Mouse (Mus musculus) T-helper 17 cell (primary cell): ENCODE measurements at regions not wholly inside any gene's neighbourhood (a gene's known extent, or its start where the extent isn't known, plus 50 kb on each side); places are given as distances from the start of the nearest gene placed in this dataset.

Source experiments
- in situ Hi-C, 2 experiments: fragments of 300-600 bp; cut with MboI, MseI; formaldehyde crosslinking; loops; 1 replicate in 1 of 2; 2 replicates in 1 of 2; pipeline ENCODE4 v1.15.1; 2025; ENCODE audit warnings: high pct_unique_total_duplicates in 2 of 2

DNA sequence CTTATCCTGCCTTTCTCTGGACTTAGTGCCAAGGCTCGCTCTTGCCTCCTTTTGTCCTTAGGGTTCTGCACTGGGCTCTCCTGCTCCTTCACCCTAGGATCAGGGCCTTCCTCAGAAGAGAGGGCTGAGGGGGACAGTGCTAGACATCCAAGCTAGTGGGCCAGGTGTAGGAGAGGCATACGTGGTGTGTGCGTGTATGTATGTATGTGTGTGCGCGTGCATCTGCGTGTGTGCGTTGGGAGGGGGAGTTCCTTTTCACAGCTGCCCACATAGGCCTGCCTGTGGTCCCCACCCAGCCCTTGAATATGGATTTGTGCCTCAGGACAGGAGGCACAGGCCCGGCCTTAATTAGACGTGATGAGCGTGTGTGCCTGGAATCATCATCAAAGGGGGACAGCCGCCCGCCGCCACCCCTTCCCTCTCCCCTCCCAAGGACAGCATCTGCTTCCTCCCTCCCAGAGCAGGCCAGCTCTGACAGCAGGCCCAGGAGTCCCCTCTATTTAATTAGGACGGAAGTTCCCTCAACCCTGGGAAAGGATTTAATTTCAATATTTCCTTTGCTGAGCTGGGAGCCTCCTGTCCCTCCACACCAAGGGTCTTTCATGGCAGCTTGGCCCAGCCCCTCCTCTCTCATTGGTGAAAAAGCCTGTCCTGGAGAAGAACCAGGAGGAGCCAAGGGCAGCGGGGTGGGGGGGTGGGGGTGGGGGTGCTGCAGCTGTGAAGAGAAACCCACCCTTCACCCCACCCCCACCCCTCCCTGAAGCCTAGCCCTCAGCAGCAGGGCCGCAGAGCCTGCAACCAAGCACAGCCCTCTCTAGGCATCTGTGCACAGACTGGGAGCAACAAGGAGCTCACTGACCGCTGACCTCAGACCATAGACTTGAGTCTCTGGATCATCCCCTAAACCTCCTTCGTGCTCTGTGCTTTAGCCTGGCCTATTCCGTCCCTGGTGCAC lies 155.8 kb upstream of the A530016L24Rik start:
- in situ Hi-C loops: loop anchor here in 1 of 2 experiments (25.0 kb wide), 1 partner anchor 429 kb away; the partner anchor contains the start of gene Pld4

GRCm38 (mm10) chr12:112334106-112334855 lies 155.0 kb upstream of the A530016L24Rik start:
- in situ Hi-C loops: loop anchor here in 1 of 2 experiments (25.0 kb wide), 1 partner anchor 428 kb away; the partner anchor contains the start of gene Pld4

- in situ Hi-C loops: loop anchor here in 1 of 2 experiments (25.0 kb wide), 1 partner anchor 427 kb away; the partner anchor contains the start of gene Pld4
These were observed 153.6 kb upstream of the A530016L24Rik start for GRCm38 (mm10) chr12:112335641-112336040.

- in situ Hi-C loops: loop anchor here in 1 of 2 experiments (25.0 kb wide), 1 partner anchor 426 kb away; the partner anchor contains the start of gene Pld4
These were observed 152.5 kb upstream of the A530016L24Rik start for GRCm38 (mm10) chr12:112336691-112337295.

DNA sequence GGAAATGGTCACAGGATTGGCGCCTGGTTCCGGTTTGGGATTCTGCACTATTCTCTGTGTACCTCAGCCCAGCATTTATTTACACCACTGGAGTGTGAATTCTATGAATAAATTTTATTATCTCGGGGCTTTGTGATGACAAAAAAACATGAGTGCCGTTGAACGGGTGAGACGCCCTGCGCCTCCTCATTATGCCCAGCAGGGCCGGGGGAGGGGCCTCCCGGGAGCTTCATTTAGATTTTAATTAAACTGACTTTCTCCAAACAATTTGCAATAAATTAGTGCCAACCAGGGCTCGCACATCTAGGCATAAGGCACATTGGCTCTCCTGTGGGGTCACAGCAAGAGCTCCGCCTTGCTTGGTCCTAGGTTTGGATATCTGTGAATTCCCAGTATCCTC lies 151.8 kb upstream of the A530016L24Rik start:
- in situ Hi-C loops: loop anchor here in 1 of 2 experiments (25.0 kb wide), 1 partner anchor 425 kb away; the partner anchor contains the start of gene Pld4

DNA sequence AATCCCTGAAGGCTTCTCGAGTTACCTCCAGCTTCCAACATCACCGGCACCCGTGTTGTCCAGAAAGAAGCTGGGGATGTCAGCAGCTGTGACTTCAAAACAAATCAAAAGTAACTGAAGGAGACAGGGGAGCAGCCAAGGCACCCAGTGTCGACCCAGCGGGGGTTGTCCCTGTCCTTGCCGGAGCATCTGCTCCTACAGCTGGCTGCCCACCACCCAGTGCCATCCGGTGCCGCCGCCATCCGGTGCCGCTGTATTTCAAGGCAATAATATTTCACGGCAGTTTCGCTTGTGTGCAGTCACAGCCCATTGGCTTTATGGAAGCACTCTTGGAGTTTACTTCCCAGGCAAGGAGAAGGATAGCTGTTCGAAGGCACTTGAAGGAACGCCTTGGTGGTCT lies 150.3 kb upstream of the A530016L24Rik start:
- in situ Hi-C loops: loop anchor here in 1 of 2 experiments (25.0 kb wide), 1 partner anchor 423 kb away; the partner anchor contains the start of gene Pld4

DNA sequence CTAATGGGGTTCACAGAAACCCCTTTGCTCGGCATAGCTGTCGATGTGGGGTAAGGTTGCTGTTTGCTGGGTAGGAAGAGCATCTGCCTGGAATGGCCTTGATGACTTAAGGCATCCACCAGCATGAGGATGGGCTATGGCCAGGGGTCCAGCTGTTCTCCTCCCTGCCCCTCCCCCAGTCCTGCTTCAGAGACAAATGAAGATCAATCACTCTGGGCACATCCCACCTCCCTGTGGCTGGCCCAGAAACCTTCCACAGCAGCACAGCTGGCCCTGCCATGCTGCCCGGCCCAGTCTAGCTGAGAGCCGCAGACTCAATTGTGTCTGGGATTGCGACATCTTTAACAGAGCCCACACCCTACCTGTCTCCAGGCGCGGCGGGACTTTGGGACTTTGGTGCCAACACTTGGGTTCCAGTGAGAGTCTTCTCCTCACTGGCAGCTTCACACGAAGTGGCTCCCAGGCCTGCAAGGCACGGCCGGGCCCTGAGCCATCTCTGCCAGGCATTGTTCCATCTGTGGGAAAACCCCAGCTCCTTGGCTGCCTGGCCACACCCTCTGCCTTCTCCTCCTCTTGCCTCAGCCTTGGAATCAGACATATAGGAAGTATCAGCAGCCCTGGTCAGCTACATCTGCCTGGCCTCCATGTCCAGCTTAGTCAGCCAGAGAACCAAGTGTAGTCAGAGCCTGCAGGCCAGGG lies 149.6 kb upstream of the A530016L24Rik start:
- in situ Hi-C loops: loop anchor here in 1 of 2 experiments (25.0 kb wide), 1 partner anchor 423 kb away; the partner anchor contains the start of gene Pld4

- in situ Hi-C loops: loop anchor here in 1 of 2 experiments (25.0 kb wide), 1 partner anchor 422 kb away; the partner anchor contains the start of gene Pld4
These were observed 149.0 kb upstream of the A530016L24Rik start for GRCm38 (mm10) chr12:112340248-112340647.

DNA sequence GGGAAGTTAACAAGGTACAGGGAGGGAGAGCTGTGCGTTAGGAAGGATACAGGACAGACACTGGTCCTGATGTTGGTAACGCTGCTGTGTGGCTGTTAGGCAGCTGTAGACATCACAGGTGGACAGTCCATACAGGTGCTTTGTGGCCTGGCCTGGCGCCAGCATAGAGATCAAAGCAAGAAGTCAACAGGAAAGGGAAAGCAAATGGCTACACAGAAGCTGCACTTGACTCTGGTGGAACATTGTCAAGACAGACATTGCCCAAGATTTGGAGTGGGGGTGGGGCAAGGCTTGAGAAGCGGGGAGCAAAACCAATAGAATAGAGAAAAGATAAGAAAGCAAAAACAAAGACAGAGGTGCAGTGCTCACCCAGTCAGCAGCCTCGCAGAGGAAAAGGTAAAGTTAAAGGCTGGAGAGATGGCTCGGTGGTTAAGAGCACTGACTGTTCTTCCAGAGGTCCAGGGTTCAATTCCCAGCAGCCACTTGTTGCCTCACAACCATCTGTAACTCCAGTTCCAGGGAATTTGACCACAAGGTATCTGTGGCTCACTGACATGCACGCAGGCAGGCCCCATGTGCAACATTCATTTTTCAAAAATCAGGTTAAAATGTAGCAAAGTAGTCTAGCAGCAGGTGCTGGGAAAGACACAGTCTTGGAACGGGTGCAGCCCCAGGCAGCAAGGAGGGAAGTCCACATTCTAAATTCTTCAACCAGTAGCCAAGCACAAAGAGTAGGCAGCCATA lies 147.3 kb upstream of the A530016L24Rik start:
- in situ Hi-C loops: loop anchor here in 1 of 2 experiments (25.0 kb wide), 1 partner anchor 420 kb away; the partner anchor contains the start of gene Pld4

- in situ Hi-C loops: loop anchor here in 1 of 2 experiments (25.0 kb wide), 1 partner anchor 419 kb away; the partner anchor contains the start of gene Pld4
These were observed 146.2 kb upstream of the A530016L24Rik start for GRCm38 (mm10) chr12:112343064-112343463.

DNA sequence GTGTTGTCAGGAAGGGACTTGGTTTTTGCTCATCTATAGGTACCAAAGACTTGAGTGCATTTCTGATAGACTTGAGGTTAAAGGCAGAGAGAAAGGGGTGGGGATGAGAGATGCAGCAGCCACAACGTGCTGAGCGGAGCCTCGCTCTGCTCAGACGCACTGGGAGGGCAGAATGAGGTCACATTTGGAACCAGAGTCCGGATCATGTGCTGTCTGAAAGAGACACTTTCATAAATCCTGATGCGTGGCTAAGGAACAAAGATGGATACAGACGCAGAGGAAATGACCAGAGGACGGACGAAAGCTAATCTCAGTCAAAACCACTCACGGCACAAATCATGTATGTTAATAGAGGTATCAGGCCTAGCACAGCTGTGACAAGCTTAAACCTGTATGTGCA lies 145.0 kb upstream of the A530016L24Rik start:
- in situ Hi-C loops: loop anchor here in 1 of 2 experiments (25.0 kb wide), 1 partner anchor 418 kb away; the partner anchor contains the start of gene Pld4

GRCm38 (mm10) chr12:112345797-112346196 lies 143.5 kb upstream of the A530016L24Rik start:
- in situ Hi-C loops: loop anchor here in 1 of 2 experiments (25.0 kb wide), 1 partner anchor 417 kb away; the partner anchor contains the start of gene Pld4

DNA sequence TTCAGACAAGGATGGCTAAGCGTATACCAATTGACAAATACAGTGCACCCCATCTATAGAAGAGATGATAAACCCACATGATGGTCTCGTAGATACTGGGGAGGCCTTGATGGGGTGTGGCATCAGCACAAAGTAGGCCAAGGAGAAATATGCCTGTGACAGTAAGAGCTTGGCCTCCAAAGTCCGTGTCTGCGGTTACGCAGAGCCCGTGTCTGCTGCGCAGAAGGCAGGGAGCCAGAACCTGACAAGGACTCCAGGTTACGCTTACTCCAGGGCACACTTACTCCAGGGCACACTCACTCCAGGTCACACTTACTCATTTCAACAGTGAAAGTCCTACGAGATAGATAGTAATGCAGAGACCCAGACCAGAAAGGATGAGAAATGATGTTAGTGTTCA lies 141.1 kb upstream of the A530016L24Rik start:
- in situ Hi-C loops: loop anchor here in 1 of 2 experiments (25.0 kb wide), 1 partner anchor 414 kb away; the partner anchor contains the start of gene Pld4

GRCm38 (mm10) chr12:112349676-112350318 lies 139.5 kb upstream of the A530016L24Rik start:
- in situ Hi-C loops: loop anchor here in 1 of 2 experiments (25.0 kb wide), 1 partner anchor 413 kb away; the partner anchor contains the start of gene Pld4

DNA sequence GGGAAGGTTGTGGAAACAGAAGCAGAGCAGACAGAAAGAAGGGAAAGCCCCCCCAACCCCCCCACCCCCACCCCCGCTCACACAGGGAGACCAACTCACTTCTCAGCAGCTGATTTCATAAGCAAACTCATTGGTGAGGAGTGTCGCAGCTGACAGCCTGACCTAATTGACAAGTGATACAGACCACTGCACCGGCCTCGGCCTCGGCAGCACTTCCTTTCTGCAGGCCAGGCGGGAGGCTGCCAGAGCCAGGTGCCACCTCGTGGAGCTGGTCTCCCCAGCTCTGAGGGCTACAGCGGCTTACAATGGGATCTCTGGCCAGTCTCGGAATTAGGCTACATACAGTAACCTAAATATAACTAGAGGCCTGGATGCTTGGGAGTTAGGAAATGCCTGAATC lies 138.5 kb upstream of the A530016L24Rik start:
- in situ Hi-C loops: no loop called here

DNA sequence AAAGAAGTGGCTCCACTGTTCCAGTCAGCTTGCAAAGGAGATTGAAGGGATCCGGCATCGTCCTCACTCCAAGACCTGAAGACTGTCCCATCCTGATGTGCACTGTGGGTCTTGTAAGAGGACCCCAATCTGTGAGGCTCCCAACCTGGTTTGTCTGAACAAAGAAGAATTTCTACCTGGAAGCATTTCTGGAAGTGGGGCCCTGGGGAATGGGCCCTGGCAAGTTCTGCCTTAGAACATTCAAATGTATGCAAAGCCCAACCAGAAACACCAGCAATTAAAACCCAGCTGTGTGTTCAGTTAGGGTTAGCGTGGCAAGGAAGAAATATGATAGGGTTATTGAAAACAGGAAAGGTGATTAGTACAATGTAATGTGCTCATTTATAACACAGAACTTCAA lies 125.9 kb upstream of the A530016L24Rik start:
- in situ Hi-C loops: no loop called here

DNA sequence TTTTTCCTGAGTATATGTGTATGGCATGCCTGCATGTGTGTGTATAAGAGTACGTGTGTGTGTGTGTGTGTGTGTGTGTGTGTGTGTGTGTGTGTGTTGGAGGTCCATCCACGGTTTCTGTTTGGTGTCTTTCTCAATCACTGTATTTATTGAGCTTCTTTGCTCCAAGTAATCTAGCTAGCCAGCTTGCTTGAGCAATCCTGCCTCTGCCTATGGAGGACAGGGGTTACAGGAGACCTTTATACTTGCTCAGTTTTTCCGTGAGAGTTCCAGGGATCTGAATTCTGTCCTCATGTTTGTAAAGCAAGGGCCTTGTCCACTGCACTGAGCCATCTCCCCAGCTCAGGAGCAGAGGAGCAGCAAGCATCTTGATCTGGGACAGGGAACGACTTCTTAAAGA lies 122.0 kb upstream of the A530016L24Rik start:
- in situ Hi-C loops: no loop called here

DNA sequence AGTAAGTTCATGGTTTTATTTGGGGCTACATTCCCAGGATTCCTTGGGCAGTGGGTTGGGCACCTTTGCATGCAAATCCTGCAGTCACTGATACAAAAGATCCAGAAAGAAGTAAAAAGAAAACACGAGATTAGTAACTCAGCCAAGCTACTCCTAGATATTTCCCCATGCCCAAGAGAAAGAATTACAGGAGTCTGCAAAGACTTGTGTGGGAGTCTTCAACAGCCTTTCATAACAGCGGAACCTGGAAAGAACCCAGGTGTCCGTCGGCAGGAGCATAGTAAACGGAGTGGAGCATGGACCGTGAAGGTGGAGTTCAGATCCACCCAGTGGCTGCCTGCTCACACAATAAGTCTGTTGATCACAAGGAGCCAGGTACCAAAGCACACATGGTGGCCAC lies 121.1 kb upstream of the A530016L24Rik start:
- in situ Hi-C loops: no loop called here
